Mouse (Mus musculus): ENCODE data around the gene Scn9a. TPM values are rescaled to one million over a fixed set of nuclear protein-coding genes. Genes with fewer than 3 reads are reported as not detected.

Gene Scn9a
- not detected in 2 replicates for polyA plus RNA-seq (2011; ENCODE audit: insufficient read depth, insufficient read length, low replicate concordance, missing spikeins)

DNA sequence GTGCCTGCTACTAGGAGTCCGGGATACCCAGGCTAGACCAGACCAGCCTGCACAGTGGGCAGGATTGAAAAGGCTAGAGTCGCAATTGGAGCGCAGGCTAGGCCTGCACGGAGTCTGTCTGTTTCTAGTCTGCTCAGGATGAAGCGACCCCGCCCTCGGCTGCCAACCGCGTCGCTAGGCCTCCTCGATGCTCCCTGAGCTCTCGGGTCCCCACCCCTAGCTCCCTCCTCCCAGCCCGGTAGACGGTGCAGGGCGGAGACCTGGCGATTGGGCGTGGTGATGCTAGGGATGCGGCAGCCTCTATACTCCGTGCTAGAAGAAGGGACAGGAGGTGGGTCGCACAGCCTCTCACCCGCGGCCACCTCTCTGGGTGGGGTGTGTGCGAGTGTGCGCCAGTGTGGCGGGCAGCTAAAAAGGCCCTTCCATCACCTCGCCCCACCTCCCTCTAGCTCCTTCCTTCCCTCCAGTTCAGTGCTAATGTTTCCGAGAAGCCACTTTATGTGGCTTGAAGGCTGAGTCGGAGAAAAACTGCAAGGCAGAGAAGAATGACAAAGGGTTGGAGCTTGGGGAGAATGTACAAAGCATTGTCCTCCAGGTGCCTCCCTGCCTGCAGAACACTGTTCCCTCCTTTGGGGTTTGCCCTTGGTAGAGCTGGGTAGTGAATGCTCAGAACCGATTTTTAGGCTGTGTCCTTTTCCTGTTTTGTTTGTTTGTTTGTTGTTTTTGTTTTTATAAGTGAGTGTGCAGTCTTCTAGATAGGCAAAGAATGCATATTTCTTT, at the start of gene Scn9a:
Gene Scn9a, minus strand, starts transcription at position 383 of the 780 bp plus-strand sequence.
- H3K4me3 ChIP-seq (replicated peaks; ENCODE audit: control insufficient read depth, low read depth, low read length): no peak within 1 kb of the TSS
- H3K4me1 ChIP-seq (ENCODE audit: control insufficient read depth, insufficient read depth, low read length): no peaks in the 10 kb centered on the region
- WGBS: 3% methylated on average over 29 of the region's 29 CpGs
- H3K27ac ChIP-seq (ENCODE audit: control insufficient read depth, insufficient read depth, low read depth, low read length, poor library complexity): no peak within 1 kb of the TSS; the same call in 1 of the 2 replicates
- TF ChIP-seq POLR2A (IDR thresholded peaks at IDR 0.05; ENCODE audit: borderline replicate concordance, control insufficient read depth, low read depth, low read length) (no peak), CTCF (IDR thresholded peaks at IDR 0.05; ENCODE audit: control insufficient read depth, insufficient read depth, low read length) (no peak)

DNA sequence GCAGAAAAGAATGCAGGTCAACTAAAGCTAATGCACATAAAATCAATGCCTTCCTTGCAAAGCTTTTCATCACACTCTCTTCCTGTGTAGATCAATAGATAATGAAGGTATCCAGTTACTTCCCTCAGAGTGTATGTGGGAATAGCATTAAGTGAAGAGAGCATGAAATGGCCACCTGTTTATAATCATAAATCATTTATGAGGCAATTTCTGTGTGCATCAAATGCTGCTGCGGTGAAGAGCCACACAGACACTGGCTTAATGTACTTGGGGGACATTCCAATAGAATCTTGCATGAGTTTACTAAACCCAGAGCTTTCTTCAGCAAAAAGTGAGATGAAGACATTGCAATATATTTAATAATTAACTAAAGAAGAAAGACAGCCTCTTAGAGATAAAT, 27.2 kb upstream of the Scn9a start:
- Histone ChIP-seq H3K4me3 (replicated peaks; ENCODE audit: control insufficient read depth, low read depth, low read length) (no peak overlapping the region), H3K27ac (ENCODE audit: control insufficient read depth, insufficient read depth, low read depth, low read length, poor library complexity) (no peak overlapping the region), H3K4me1 (ENCODE audit: control insufficient read depth, insufficient read depth, low read length) (no peaks in the 10 kb centered on the region)
- WGBS: 67% methylated on average over 1 of the region's 1 CpGs
- TF ChIP-seq POLR2A (IDR thresholded peaks at IDR 0.05; ENCODE audit: borderline replicate concordance, control insufficient read depth, low read depth, low read length) (no peak), CTCF (IDR thresholded peaks at IDR 0.05; ENCODE audit: control insufficient read depth, insufficient read depth, low read length) (no peak)

DNA sequence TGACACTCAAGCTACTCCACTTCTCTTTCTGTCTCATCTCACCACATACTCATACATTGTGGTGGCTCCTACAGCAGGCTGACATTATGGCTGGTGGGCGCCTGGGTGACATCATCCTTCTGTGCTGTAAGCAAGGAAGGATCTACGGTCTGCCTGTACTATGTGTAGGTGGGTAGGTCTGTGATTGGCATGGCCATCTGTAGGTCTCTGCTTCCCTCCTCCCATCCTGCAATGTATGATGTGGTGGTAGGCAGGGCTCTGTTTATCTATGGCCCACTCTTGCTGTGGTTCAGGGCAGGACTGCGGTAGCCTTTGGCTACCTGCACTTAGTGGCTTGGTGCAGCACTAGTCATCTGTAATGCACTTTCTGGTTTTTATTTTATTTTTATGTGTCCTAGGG, 21.7 kb upstream of the Scn9a start:
- Histone ChIP-seq H3K4me1 (ENCODE audit: control insufficient read depth, insufficient read depth, low read length) (no peaks in the 10 kb centered on the region), H3K4me3 (replicated peaks; ENCODE audit: control insufficient read depth, low read depth, low read length) (no peak overlapping the region), H3K27ac (ENCODE audit: control insufficient read depth, insufficient read depth, low read depth, low read length, poor library complexity) (no peak overlapping the region)
- no peak for TF ChIP-seq CTCF (IDR thresholded peaks at IDR 0.05; ENCODE audit: control insufficient read depth, insufficient read depth, low read length)
- no peak for TF ChIP-seq POLR2A (IDR thresholded peaks at IDR 0.05; ENCODE audit: borderline replicate concordance, control insufficient read depth, low read depth, low read length)
- WGBS: 85% methylated on average over 3 of the region's 3 CpGs

DNA sequence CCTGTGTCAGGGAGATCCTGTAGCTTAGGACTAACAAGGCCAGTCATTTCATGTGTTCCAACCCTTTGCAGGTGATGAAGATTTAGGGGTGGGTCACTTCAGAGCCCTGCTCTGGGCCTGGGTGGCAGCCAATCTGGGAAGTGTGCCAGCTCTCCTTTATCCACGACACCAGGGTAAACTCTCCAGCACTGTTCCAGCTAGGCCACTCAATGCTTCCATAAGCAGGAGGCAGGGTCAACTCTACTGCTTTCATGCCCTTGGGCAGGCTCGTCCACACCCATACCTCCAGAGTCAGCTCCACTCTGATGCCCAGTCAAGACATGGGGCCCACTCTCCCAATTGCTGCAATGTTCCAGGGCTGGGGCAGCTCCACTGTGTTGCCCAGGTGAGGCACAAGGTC, 20.7 kb upstream of the Scn9a start:
- Histone ChIP-seq H3K4me3 (replicated peaks; ENCODE audit: control insufficient read depth, low read depth, low read length) (no peak overlapping the region), H3K27ac (ENCODE audit: control insufficient read depth, insufficient read depth, low read depth, low read length, poor library complexity) (no peak overlapping the region), H3K4me1 (ENCODE audit: control insufficient read depth, insufficient read depth, low read length) (no peaks in the 10 kb centered on the region)
- WGBS: 75% methylated on average over 2 of the region's 2 CpGs
- TF ChIP-seq CTCF (IDR thresholded peaks at IDR 0.05; ENCODE audit: control insufficient read depth, insufficient read depth, low read length): no peak
- no peak for TF ChIP-seq POLR2A (IDR thresholded peaks at IDR 0.05; ENCODE audit: borderline replicate concordance, control insufficient read depth, low read depth, low read length)

DNA sequence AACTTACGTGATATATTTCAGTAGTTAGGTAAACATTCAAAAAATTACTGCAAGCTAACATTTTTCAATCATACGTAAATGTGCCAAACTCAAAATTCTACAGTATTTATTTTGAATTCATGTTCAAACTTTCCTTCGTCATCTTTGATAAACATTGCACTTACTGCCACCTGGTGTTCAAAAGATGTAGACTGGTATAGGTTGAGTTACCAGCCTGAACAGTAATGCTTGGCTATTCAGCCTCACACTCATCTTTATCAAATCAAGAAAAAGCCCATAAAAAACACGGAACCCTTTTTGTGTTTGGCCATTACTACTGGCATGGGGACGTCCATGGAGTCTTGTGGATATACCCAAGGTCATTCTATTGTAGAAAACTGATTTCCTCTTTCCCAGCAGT, 9.6 kb upstream of the Scn9a start:
- 24% methylated on average over 5 of the region's 5 CpGs for WGBS
- TF ChIP-seq CTCF (IDR thresholded peaks at IDR 0.05; ENCODE audit: control insufficient read depth, insufficient read depth, low read length) (no peak), POLR2A (IDR thresholded peaks at IDR 0.05; ENCODE audit: borderline replicate concordance, control insufficient read depth, low read depth, low read length) (no peak)
- H3K4me1 ChIP-seq (ENCODE audit: control insufficient read depth, insufficient read depth, low read length): no peaks in the 10 kb centered on the region
- no peak overlapping the region for H3K27ac ChIP-seq (ENCODE audit: control insufficient read depth, insufficient read depth, low read depth, low read length, poor library complexity)
- no peak overlapping the region for H3K4me3 ChIP-seq (replicated peaks; ENCODE audit: control insufficient read depth, low read depth, low read length)

DNA sequence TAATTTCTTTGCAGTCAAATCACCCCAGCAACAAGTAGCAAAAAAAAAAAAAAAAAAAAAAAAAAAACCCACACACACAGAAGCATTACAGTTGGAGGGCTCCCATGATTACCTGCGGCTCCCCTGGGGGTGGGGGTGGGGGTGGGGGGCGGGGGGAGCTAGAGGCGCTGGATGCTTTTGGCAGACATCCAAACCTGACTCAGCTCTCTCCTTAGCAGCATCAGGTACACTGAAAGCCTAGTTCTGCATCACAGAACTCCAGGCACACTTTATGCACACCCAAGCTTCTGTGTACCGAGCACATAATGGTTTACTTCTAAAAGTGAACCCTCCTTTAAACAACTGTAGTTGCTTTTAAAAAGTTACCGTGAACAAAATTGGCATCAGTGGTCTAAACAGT, 2.0 kb downstream of the Scn9a start:
- no peaks in the 10 kb centered on the region for H3K4me1 ChIP-seq (ENCODE audit: control insufficient read depth, insufficient read depth, low read length)
- TF ChIP-seq POLR2A (IDR thresholded peaks at IDR 0.05; ENCODE audit: borderline replicate concordance, control insufficient read depth, low read depth, low read length): no peak
- no peak for TF ChIP-seq CTCF (IDR thresholded peaks at IDR 0.05; ENCODE audit: control insufficient read depth, insufficient read depth, low read length)
- no peak overlapping the region for H3K4me3 ChIP-seq (replicated peaks; ENCODE audit: control insufficient read depth, low read depth, low read length)
- no peak overlapping the region for H3K27ac ChIP-seq (ENCODE audit: control insufficient read depth, insufficient read depth, low read depth, low read length, poor library complexity)
- 28% methylated on average over 5 of the region's 5 CpGs for WGBS

DNA sequence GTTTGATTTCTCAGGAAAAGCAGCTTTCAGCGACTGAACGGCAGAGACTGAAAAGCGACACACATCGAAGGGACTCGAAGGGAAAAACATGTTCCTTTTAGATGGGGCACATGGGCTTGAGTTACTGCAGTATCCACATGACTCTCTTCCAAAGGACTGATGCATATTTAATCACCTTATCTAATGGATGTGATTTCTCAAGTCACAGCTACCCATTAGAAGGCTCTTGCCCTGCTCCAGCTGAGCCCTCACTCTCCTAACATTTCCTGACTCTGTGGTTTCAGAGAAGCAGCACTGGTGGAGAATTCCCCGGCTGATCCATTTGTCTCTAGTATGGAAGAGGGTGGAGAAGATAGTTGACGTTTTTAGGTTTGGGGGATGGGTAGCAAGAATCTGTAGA, 23.7 kb downstream of the Scn9a start:
- no peak overlapping the region for H3K27ac ChIP-seq (ENCODE audit: control insufficient read depth, insufficient read depth, low read depth, low read length, poor library complexity)
- no peak overlapping the region for H3K4me3 ChIP-seq (replicated peaks; ENCODE audit: control insufficient read depth, low read depth, low read length)
- no peak for TF ChIP-seq POLR2A (IDR thresholded peaks at IDR 0.05; ENCODE audit: borderline replicate concordance, control insufficient read depth, low read depth, low read length)
- WGBS: 70% methylated on average over 7 of the region's 7 CpGs
- H3K4me1 ChIP-seq (ENCODE audit: control insufficient read depth, insufficient read depth, low read length): no peaks in the 10 kb centered on the region

DNA sequence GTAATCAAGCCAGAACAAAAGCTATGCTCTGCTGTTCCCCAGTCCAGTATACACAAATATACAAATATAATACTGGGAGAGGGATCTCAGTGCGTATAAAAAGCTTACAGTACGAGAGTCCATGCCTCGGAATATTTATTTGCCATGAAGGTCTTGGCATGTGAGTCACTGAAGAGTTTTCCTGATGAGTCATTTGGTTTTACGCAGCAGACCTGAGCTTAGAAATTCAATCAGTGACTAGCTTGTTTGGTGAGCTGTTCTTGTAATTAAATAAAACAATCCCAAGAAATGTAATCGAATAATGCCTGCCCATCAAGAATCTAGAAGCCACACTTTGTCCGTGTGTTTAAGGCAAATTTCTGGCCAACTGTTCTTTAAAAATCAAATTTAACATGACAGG, 37.4 kb downstream of the Scn9a start:
- 66% methylated on average over 6 of the region's 6 CpGs for WGBS
- Histone ChIP-seq H3K4me1 (ENCODE audit: control insufficient read depth, insufficient read depth, low read length) (no peaks in the 10 kb centered on the region), H3K4me3 (replicated peaks; ENCODE audit: control insufficient read depth, low read depth, low read length) (no peak overlapping the region), H3K27ac (ENCODE audit: control insufficient read depth, insufficient read depth, low read depth, low read length, poor library complexity) (no peak overlapping the region)
- no peak for TF ChIP-seq CTCF (IDR thresholded peaks at IDR 0.05; ENCODE audit: control insufficient read depth, insufficient read depth, low read length)

DNA sequence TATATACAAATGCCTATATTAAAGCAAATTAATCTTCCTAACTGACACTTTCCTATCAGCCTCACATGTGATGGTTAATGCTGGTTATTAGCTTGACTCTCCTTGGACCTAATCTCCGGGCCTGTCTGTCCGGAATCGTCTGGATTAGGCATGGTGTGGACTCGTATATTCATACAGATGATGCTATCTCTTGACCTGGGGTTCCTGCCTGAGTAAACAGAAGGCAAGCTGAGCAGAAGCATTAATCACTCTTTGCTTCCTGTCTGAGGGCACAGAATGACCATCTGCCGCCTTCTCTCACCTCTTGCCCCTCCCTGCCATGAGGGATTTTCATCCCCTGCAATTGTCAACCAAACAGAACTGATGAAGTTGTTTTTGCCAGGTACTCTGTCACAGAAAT, 38.6 kb downstream of the Scn9a start:
- Histone ChIP-seq H3K4me1 (ENCODE audit: control insufficient read depth, insufficient read depth, low read length) (no peaks in the 10 kb centered on the region), H3K4me3 (replicated peaks; ENCODE audit: control insufficient read depth, low read depth, low read length) (no peak overlapping the region), H3K27ac (ENCODE audit: control insufficient read depth, insufficient read depth, low read depth, low read length, poor library complexity) (no peak overlapping the region)
- 48% methylated on average over 5 of the region's 5 CpGs for WGBS
- TF ChIP-seq CTCF (IDR thresholded peaks at IDR 0.05; ENCODE audit: control insufficient read depth, insufficient read depth, low read length) (no peak), POLR2A (IDR thresholded peaks at IDR 0.05; ENCODE audit: borderline replicate concordance, control insufficient read depth, low read depth, low read length) (no peak)
